Mouse (Mus musculus): ENCODE data around the gene Gm1043. TPM values are rescaled to one million over a fixed set of nuclear protein-coding genes. Genes with fewer than 3 reads are reported as not detected.

The Gm1043 gene
- total RNA-seq, 1 experiment from 2014 or later = not detected

DNA sequence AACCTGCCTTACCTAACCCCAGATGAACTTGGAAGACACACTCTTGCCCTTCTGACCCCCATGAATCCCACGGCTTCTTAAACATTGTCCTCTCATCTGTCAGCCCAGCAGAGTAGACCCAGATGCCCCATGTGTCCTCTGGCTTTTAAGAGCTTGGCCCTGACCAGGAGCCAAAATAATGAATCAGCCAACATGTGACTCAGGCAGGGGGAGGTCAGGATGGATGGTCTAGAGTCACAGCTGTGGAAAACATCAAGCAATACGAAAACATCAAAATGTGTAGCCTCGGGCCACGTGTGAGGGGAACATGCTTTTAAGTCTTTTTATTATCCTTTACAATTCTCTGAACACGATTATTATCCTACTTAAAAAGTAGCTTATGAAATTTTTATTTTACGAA is 178.6 kb downstream of the Gm1043 start:
- no peak for ATAC-seq (replicated peaks; ENCODE audit: low read depth, poor library complexity, severe bottlenecking)

Other genes starting within 250 kb of the Gm1043 start
- gene Ppp2r2c, start 216.9 kb upstream of the Gm1043 start, total RNA-seq (2017) = not detected in 2 replicates
- 0.64 and 1.4 TPM in 2 replicates for gene Wfs1, start 96.2 kb upstream of the Gm1043 start, total RNA-seq (2017)
- not detected in 2 replicates for gene Crmp1, start 156.6 kb downstream of the Gm1043 start, total RNA-seq (2017)